Mouse (Mus musculus) thymus, adult 2 months (tissue): ENCODE data around the gene Acer1.

Experiments
- CTCF ChIP-seq: fragments of 200-500 bp; IDR thresholded peaks from 2 replicates; pipeline ENCODE4 v1.5.1; 2012; ENCODE audit warnings: mild to moderate bottlenecking, control low read depth, low read length, moderate library complexity, borderline replicate concordance; ENCODE audit not compliant: control insufficient read depth, poor library complexity, insufficient read depth; ENCODE audit errors: extremely low read depth
- POLR2A ChIP-seq: fragments of 200-500 bp; IDR thresholded peaks from 2 replicates; pipeline ENCODE4 v1.6.1; 2012; ENCODE audit warnings: mild to moderate bottlenecking, low read length, control low read depth, moderate library complexity; ENCODE audit not compliant: control insufficient read depth, poor library complexity, insufficient read depth; ENCODE audit errors: extremely low read depth

GRCm38 (mm10) chr17:56970081-56970480, 11.8 kb downstream of the Acer1 start:
- TF ChIP-seq POLR2A (no peak), CTCF (no peak)
